Mouse (Mus musculus) heart, embryonic 12.5 days (tissue): Measurements from ENCODE around the gene Ect2l. TPM values are rescaled to one million over a fixed set of nuclear protein-coding genes. Genes with fewer than 3 reads are reported as not detected.

Experiments used
- ATAC-seq: fragments of 200-750 bp; cut with Nextera tagmentation; 2 replicates; pipeline ENCODE4 v1.8.0; 2017; ENCODE audit warnings: moderate TSS enrichment, moderate library complexity; ENCODE audit not compliant: insufficient number of reproducible peaks, low FRiP score
- H3K27ac ChIP-seq: fragments of 300-500 bp; sonication (generic); 2 replicates; pipeline ENCODE4 v1.5.1; 2016; ENCODE audit warnings: mild to moderate bottlenecking, moderate library complexity; ENCODE audit not compliant: poor library complexity, severe bottlenecking
- H3K27me3 ChIP-seq: fragments of 300-500 bp; sonication (generic); replicated peaks from 2 replicates; pipeline ENCODE4 v1.6.1; 2016; ENCODE audit warnings: mild to moderate bottlenecking, moderate library complexity
- H3K36me3 ChIP-seq: fragments of 300-500 bp; sonication (generic); 2 replicates; pipeline ENCODE4 v1.6.1; 2016; ENCODE audit warnings: mild to moderate bottlenecking, moderate library complexity
- H3K4me1 ChIP-seq: fragments of 300-500 bp; sonication (generic); replicated peaks from 2 replicates; pipeline ENCODE4 v1.6.1; 2016; ENCODE audit warnings: mild to moderate bottlenecking
- H3K4me2 ChIP-seq: fragments of 300-500 bp; sonication (generic); 2 replicates; pipeline ENCODE4 v1.6.1; 2016; ENCODE audit warnings: mild to moderate bottlenecking, moderate library complexity
- H3K4me3 ChIP-seq: fragments of 300-500 bp; sonication (generic); 2 replicates; pipeline ENCODE4 v1.5.1; 2016; ENCODE audit warnings: mild to moderate bottlenecking
- H3K9ac ChIP-seq: fragments of 300-500 bp; sonication (generic); 2 replicates; pipeline ENCODE4 v1.6.1; 2016; ENCODE audit warnings: mild to moderate bottlenecking, moderate library complexity
- H3K9me3 ChIP-seq: fragments of 300-500 bp; sonication (generic); replicated peaks from 2 replicates; pipeline ENCODE4 v1.6.1; 2016; ENCODE audit warnings: mild to moderate bottlenecking, moderate library complexity
- WGBS: fragments of 180-500 bp; shearing (Covaris S2); methylation state at CpG from one replicate; pipeline ENCODE4 v1.1.7; 2016; 5-methylcytosine and 5-hydroxymethylcytosine counted together
- polyA plus RNA-seq: library from polyadenylated mRNA; unstranded; fragments of >200 nt; fragmentation: Nextera tagmentation; extraction: Ambion mirVana; gene quantifications from 2 replicates; pipeline ENCODE4 v1.2.1, GENCODE M21; 2016

Gene Ect2l
- polyA plus RNA-seq: 0.37 TPM in 1 of 2 replicates, not detected in the other

GRCm38 (mm10) chr10:18210726-18211125 is at the start of gene Ect2l:
Gene Ect2l (minus strand): TSS chr10:18210890.
- H3K4me1 ChIP-seq: peaks cover 4% of the 10 kb centered on the region; the same call in 1 of the 2 replicates
- peak within 1 kb of the TSS; percentile 60 for H3K4me2 ChIP-seq
- ATAC-seq: no peak
- no peaks in the 10 kb centered on the region for H3K27me3 ChIP-seq
- no peak within 1 kb of the TSS for H3K27ac ChIP-seq
- WGBS: 8% methylated on average over 11 of the region's 11 CpGs
- no peak within 1 kb of the TSS for H3K4me3 ChIP-seq
- no peak within 1 kb of the TSS; the same call in 1 of the 2 replicates for H3K9ac ChIP-seq
- no peaks in the 10 kb centered on the region for H3K36me3 ChIP-seq
- no peaks in the 10 kb centered on the region for H3K9me3 ChIP-seq

GRCm38 (mm10) chr10:18251345-18251744 is 40.7 kb upstream of the Ect2l start:
- Histone ChIP-seq H3K4me3 (no peak overlapping the region), H3K4me2 (no peak overlapping the region), H3K27ac (no peak overlapping the region), H3K9me3 (no peaks in the 10 kb centered on the region), H3K27me3 (no peaks in the 10 kb centered on the region), H3K9ac (no peak overlapping the region), H3K4me1 (no peaks in the 10 kb centered on the region), H3K36me3 (no peaks in the 10 kb centered on the region)
- WGBS: 64% methylated on average over 4 of the region's 4 CpGs
- ATAC-seq: no peak

GRCm38 (mm10) chr10:18243614-18244013 is 32.9 kb upstream of the Ect2l start:
- Histone ChIP-seq H3K9ac (no peak overlapping the region), H3K27ac (no peak overlapping the region), H3K4me3 (no peak overlapping the region), H3K27me3 (no peaks in the 10 kb centered on the region), H3K4me1 (no peaks in the 10 kb centered on the region), H3K36me3 (no peaks in the 10 kb centered on the region), H3K9me3 (no peaks in the 10 kb centered on the region), H3K4me2 (no peak overlapping the region)
- no peak for ATAC-seq
- WGBS: 68% methylated on average over 2 of the region's 2 CpGs

GRCm38 (mm10) chr10:18237191-18237590 is 26.5 kb upstream of the Ect2l start:
- H3K27me3 ChIP-seq: no peaks in the 10 kb centered on the region

GRCm38 (mm10) chr10:18236328-18236927 is 25.7 kb upstream of the Ect2l start:
- no peak overlapping the region for H3K27ac ChIP-seq
- no peak overlapping the region for H3K9ac ChIP-seq
- H3K4me3 ChIP-seq: no peak overlapping the region
- no peaks in the 10 kb centered on the region for H3K9me3 ChIP-seq
- H3K36me3 ChIP-seq: no peaks in the 10 kb centered on the region
- no peak for ATAC-seq
- no peaks in the 10 kb centered on the region for H3K27me3 ChIP-seq
- no peak overlapping the region for H3K4me2 ChIP-seq
- peaks cover 5% of the 10 kb centered on the region; the same call in 1 of the 2 replicates for H3K4me1 ChIP-seq
- WGBS: 77% methylated on average over 5 of the region's 5 CpGs

More at GRCm38 (mm10) chr10:18237191-18237590, 26.5 kb upstream of the Ect2l start:
- H3K4me3 ChIP-seq: no peak overlapping the region
- no peaks in the 10 kb centered on the region for H3K9me3 ChIP-seq
- H3K4me1 ChIP-seq: peaks cover 5% of the 10 kb centered on the region; the same call in 1 of the 2 replicates
- no peak overlapping the region for H3K27ac ChIP-seq
- no peaks in the 10 kb centered on the region for H3K36me3 ChIP-seq
- H3K4me2 ChIP-seq: no peak overlapping the region
- WGBS: 80% methylated on average over 7 of the region's 7 CpGs
- no peak overlapping the region for H3K9ac ChIP-seq
- no peak for ATAC-seq

- Histone ChIP-seq H3K9me3 (no peaks in the 10 kb centered on the region), H3K27ac (no peak overlapping the region), H3K9ac (peak overlapping the region; percentile 65; the same call in 1 of the 2 replicates), H3K4me2 (peak overlapping the region; percentile 96), H3K4me1 (peaks cover 5% of the 10 kb centered on the region; the same call in 1 of the 2 replicates), H3K27me3 (no peaks in the 10 kb centered on the region), H3K36me3 (no peaks in the 10 kb centered on the region), H3K4me3 (peak overlapping the region; percentile 79)
- no peak for ATAC-seq
- WGBS: 14% methylated on average over 14 of the region's 14 CpGs
Measured at GRCm38 (mm10) chr10:18235402-18235747, 24.7 kb upstream of the Ect2l start.

- Histone ChIP-seq H3K27me3 (no peaks in the 10 kb centered on the region), H3K9ac (peak within 1 kb of the TSS; percentile 74), H3K4me3 (peak within 1 kb of the TSS; percentile 79), H3K36me3 (no peaks in the 10 kb centered on the region), H3K4me2 (peak within 1 kb of the TSS; percentile 96), H3K27ac (peak within 1 kb of the TSS; percentile 34; the same call in 1 of the 2 replicates), H3K4me1 (peaks cover 5% of the 10 kb centered on the region; the same call in 1 of the 2 replicates), H3K9me3 (no peaks in the 10 kb centered on the region)
- peak; percentile 99 for ATAC-seq
- 1% methylated on average over 41 of the region's 41 CpGs for WGBS
Measured at GRCm38 (mm10) chr10:18234560-18235401, 24.1 kb upstream of the Ect2l start, which contains the start of gene Ccdc28a. Gene Ccdc28a (minus strand): TSS chr10:18234998.

GRCm38 (mm10) chr10:18233891-18234290 is 23.2 kb upstream of the Ect2l start:
- 49% methylated on average over 3 of the region's 3 CpGs for WGBS
- Histone ChIP-seq H3K9ac (no peak overlapping the region), H3K36me3 (no peaks in the 10 kb centered on the region), H3K27ac (no peak overlapping the region), H3K4me3 (no peak overlapping the region), H3K4me1 (peaks cover 5% of the 10 kb centered on the region; the same call in 1 of the 2 replicates), H3K9me3 (no peaks in the 10 kb centered on the region), H3K27me3 (no peaks in the 10 kb centered on the region), H3K4me2 (no peak overlapping the region)
- no peak for ATAC-seq

GRCm38 (mm10) chr10:18224386-18224785 is 13.7 kb upstream of the Ect2l start:
- WGBS: 88% methylated on average over 3 of the region's 3 CpGs
- Histone ChIP-seq H3K4me1 (no peaks in the 10 kb centered on the region), H3K36me3 (no peaks in the 10 kb centered on the region), H3K4me3 (no peak overlapping the region), H3K9me3 (no peaks in the 10 kb centered on the region), H3K9ac (no peak overlapping the region), H3K4me2 (no peak overlapping the region), H3K27ac (no peak overlapping the region), H3K27me3 (no peaks in the 10 kb centered on the region)
- ATAC-seq: no peak

GRCm38 (mm10) chr10:18219351-18219750 is 8.7 kb upstream of the Ect2l start:
- Histone ChIP-seq H3K27me3 (no peaks in the 10 kb centered on the region), H3K4me1 (no peaks in the 10 kb centered on the region), H3K4me3 (no peak overlapping the region), H3K27ac (no peak overlapping the region), H3K4me2 (no peak overlapping the region), H3K36me3 (0 out of 2 replicates have a peak, but pooled peaks cover 4% of the 10 kb centered on the region), H3K9ac (no peak overlapping the region), H3K9me3 (no peaks in the 10 kb centered on the region)
- WGBS: 69% methylated on average over 10 of the region's 10 CpGs
- ATAC-seq: no peak

GRCm38 (mm10) chr10:18214124-18214523 is 3.4 kb upstream of the Ect2l start:
- Histone ChIP-seq H3K27ac (no peak overlapping the region), H3K27me3 (no peaks in the 10 kb centered on the region), H3K4me2 (no peak overlapping the region), H3K36me3 (0 out of 2 replicates have a peak, but pooled peaks cover 4% of the 10 kb centered on the region), H3K4me3 (no peak overlapping the region), H3K4me1 (peaks cover 4% of the 10 kb centered on the region; the same call in 1 of the 2 replicates), H3K9ac (no peak overlapping the region), H3K9me3 (no peaks in the 10 kb centered on the region)
- WGBS: 82% methylated on average over 5 of the region's 5 CpGs
- no peak for ATAC-seq
